Mouse (Mus musculus) erythroblast, adult 5-6 weeks (primary cell): Measurements from ENCODE around the gene Upk1a. TPM values are rescaled to one million over a fixed set of nuclear protein-coding genes. Genes with fewer than 3 reads are reported as not detected.
A peak's percentile ranks its signal among the peaks of the same experiment; 100 is the strongest.

Source experiments
- ATAC-seq: replicated peaks from 2 replicates; pipeline ENCODE4 v1.8.0; 2016; ENCODE audit warnings: moderate number of reproducible peaks, mild to moderate bottlenecking, moderate TSS enrichment, inconsistent platforms; ENCODE audit not compliant: poor library complexity, low FRiP score, severe bottlenecking
- total RNA-seq, 2 experiments: library from RNA; stranded (forward) in 1 of 2; stranded (reverse) in 1 of 2; fragments of 150-400 nt in 1 of 2; fragments of 200-764, 138-1000 nt in 1 of 2; gene quantifications; 2 replicates each; pipeline versions ENCODE4 v1.2.3 to v1.2.4; 2015 to 2017; ENCODE audit warnings: low replicate concordance in 2 of 2

Gene Upk1a
- total RNA-seq, 2 experiments from 2014 or later = not detected

DNA sequence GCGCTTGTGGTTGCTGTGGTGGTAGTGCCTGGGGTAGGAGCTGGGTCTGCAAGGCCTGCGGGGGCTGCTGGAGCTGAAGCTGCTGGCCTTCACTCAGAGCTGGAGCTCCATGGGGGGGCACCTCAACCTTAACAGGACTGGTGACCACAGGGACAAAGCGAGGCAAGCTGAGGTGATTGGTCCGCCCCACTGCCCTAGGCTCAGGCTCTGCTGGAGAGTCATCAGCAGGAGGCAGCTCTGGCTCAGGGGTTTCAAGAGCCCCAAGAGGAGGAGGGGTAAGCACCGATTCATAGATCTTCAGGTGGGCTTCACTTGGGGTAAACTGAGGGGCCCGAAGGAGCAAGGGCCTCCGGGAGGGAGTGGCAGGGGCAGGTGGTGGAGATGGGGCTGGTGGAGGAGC lies 27.5 kb downstream of the Upk1a start:
- no peak for ATAC-seq

- no peak for ATAC-seq
These were observed 28.3 kb downstream of the Upk1a start for GRCm38 (mm10) chr7:30584339-30584738.

DNA sequence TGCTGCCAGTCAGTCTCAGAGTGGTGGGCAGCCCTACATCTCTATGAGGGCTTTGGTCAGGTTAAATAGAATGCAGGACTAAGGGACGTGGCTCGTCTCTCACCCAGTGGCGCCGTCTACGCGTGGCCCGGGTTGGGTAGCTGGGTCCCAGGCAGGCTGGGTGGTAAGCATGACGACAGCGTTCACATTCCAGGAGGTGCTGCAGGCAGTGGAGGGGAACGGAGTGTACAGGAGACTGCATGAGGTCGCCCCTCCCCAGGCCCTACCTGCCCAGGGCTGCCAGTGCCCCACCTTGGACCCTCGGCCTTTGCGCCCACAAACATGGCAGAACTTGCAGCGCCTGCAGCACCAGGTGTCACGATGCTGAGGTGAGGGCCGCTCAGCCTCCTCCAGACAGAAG lies 31.1 kb downstream of the Upk1a start:
- ATAC-seq = no peak

GRCm38 (mm10) chr7:30579950-30580349 lies 32.7 kb downstream of the Upk1a start:
- no peak for ATAC-seq

DNA sequence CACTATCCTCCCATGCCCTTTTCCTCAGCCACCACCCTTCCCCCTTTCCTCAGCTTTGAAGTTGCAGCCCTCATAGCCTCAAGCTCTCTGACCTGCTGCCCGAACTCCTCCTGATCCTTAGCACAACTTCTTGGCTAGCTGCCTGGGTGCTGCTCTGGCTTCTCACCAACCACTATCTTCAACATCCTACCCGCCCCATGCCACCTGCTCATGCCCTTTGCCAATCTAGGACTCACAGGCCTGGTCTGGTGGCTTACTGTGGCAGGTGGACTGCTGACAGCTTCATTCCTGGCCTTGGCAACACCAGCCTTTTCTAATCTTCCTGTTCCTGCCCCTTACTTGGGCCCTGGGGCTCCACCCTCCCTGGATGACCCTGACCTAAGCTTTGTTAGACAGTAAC lies 39.7 kb downstream of the Upk1a start:
- ATAC-seq = peak; percentile 89

- ATAC-seq = peak; percentile 48
These were observed 40.3 kb downstream of the Upk1a start for GRCm38 (mm10) chr7:30572389-30572788.

GRCm38 (mm10) chr7:30567555-30567954 lies 45.1 kb downstream of the Upk1a start:
- ATAC-seq = no peak

DNA sequence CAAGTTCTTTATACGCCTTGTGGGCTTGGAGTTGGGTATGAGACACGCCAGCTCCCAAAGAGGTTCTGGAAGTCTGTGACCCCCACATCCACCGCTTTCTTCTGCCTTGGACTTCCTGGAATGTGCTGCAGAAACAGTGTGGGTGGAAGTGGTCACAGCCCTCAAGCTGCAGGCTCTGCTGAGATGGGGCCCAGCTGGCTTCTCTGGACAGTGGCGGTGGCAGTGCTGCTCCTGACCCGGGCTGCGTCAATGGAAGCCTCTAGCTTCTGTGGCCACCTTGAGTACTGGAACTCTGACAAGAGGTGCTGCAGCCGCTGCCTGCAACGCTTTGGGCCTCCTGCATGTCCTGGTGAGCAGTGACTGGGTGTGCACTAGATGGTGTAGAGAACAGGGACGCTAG lies 46.6 kb downstream of the Upk1a start:
- ATAC-seq = no peak

DNA sequence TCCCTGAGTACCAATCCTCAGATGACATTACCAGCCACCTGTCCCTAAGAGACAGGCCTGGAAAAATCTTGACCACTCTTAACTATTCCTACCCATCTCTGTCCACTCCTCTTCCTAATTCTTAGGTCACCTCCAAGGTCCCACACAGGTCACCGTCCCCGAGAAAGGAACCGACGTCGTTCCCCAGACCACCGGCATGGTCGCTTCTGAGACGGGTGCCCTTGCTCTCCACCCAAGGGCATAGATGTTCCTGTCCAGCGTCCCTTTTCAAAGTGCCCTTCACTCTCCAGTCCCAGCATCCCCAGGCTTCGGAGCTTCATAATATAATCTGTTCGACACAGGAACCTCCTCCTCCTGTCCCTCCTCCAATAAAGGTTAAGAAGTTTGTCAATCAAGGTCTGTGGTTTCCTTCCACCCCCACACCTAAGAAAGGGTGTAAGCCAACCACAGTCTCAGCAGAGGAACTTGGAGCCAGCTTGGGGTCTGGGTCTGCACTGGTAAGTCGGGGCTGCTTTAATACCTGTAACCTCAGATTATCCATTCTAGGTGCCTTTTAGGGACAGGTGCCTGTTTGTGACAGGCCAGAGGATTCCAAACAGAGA lies 47.6 kb downstream of the Upk1a start, which contains the start of gene Igflr1:
Igflr1 (plus strand) TSS at position 458 of the 602 bp plus-strand sequence.
- no peak for ATAC-seq

GRCm38 (mm10) chr7:30563906-30564280 lies 48.8 kb downstream of the Upk1a start:
- ATAC-seq = peak; percentile 16

GRCm38 (mm10) chr7:30563117-30563905 lies 49.3 kb downstream of the Upk1a start, which contains the start of the genes U2af1l4, Gm49396 and Psenen:
U2af1l4 (plus strand) TSS chr7:30563301.
Gm49396 (plus strand) TSS chr7:30563344.
Psenen (minus strand) TSS chr7:30563627.
- ATAC-seq = peak; percentile 75

GRCm38 (mm10) chr7:30562526-30563116 lies 50.0 kb downstream of the Upk1a start:
- ATAC-seq = peak; percentile 17

GRCm38 (mm10) chr7:30560296-30560695 lies 52.4 kb downstream of the Upk1a start:
- ATAC-seq = no peak

DNA sequence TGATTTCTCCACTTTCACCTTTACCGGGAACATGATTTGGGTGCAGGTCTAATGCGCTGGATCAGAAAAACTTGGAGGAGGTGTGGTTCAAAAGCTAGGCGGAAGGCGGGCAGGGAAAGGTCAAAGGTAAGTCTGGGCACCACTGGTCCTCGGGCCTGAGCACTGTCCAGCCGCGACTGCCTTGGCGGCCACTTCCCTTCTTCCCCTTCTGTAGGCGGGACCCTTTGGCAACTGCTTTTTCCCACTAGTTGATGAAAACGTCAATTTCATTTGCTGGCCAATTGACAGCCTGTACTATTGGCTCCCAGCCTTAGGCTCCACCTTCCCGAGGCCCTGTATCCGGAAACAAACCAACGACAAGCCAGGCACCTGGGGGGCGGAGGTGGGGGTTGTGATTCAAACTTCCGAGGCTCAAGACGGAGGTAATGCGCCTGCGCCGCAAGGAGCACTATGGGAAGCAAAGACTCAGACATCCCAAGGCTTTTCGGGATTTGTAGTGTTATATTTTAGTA lies 53.1 kb downstream of the Upk1a start, which contains the start of gene Lin37:
Lin37 (minus strand) TSS at position 396 of the 512 bp plus-strand sequence.
- ATAC-seq = peak; percentile 71

DNA sequence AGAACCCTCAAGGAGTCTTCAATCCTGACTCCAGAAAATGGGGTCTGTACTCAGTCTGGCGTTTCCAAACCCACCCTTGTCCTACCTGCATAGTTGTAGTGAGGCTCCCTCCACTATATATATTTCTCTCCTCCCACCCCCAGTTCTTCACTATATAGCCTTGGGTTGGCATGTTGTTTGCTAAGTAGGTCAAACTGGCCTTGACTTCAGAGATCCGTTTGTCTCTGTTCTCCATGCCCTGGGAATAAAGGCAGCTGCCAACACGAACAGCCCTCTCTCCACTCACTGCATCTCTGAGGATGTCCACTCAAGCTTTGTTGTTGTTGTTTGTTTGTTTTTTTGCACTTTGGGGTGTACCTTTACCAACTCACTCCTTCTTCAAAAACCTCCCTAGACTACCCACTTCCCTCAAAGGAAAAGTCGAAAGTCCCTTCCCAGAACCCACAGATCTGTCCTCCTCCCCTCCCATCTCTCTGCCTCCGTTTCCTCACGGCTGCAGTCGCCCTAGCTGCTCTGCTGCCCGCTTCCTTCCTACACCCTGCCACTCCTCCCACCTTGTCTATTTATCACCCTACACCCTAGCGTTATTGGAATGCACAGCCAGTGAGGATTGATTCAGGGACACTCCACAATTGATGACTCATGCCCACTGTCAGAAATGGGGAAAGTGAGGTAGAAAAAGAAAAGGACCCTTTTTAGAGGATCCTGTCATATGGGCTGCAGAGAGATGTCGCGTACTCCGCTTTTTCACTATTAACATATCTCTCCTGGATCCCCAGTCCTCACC lies 53.8 kb downstream of the Upk1a start:
- ATAC-seq = peak; percentile 50

- ATAC-seq = no peak
These were observed 54.6 kb downstream of the Upk1a start for GRCm38 (mm10) chr7:30557901-30558514.

GRCm38 (mm10) chr7:30556894-30557536 lies 55.6 kb downstream of the Upk1a start:
- ATAC-seq = no peak

DNA sequence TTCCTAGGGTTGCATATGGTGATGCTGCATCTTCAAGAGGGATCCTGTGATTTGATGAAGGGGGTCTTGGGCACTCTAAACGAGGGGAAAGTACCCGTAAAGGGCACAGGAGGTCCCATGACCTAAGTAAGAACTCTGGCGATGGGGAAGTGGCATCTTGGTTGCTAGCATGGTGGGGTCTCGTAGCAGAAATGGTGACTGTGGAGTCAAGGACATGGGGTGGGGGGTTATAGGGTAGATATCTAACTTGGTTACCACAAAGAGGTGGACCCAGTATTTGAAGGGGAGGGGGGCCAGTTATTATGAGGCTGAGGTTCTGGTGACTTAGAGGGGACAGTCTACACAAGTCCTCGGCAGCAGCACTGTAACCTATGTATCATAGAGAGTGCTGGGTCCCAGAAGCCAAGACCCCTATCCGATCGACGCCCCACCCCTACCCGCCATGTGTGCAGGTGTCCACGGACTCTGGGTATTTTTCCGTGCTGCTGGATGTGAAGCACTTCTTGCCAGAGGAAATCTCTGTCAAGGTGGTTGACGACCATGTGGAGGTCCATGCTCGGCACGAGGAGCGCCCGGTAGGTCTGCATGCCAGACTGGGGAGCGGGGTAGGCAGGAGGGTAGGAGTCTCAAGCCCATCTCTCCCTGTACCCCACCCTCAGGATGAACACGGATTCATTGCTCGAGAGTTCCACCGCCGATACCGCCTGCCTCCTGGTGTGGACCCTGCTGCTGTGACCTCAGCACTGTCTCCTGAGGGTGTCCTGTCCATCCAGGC lies 58.6 kb downstream of the Upk1a start:
- ATAC-seq = no peak
